Mouse (Mus musculus) CD4-positive, CD25-positive, alpha-beta regulatory T cell, adult 9 weeks (primary cell): Measurements from ENCODE around the gene Ints7. TPM values are rescaled to one million over a fixed set of nuclear protein-coding genes. Genes with fewer than 3 reads are reported as not detected.

Experiments
- polyA plus RNA-seq: library from polyadenylated mRNA; unstranded; fragments of 100-300 nt; shearing (Covaris generic); gene quantifications from one replicate; pipeline ENCODE4 v1.2.1, GENCODE M21; 2017

Ints7 gene
- polyA plus RNA-seq: 52.8 TPM

GRCm38 (mm10) chr1:191575458-191576247 lies at the start of gene Ints7, which contains the start of gene Dtl:
Gene Ints7, plus strand, starts transcription at chr1:191575636.
Gene Dtl, minus strand, starts transcription at chr1:191575544.

Other genes starting within 250 kb of the Ints7 start
- 29.4 TPM for gene Tmem206, start 249.7 kb upstream of the Ints7 start, polyA plus RNA-seq
- 24.9 TPM for gene Ppp2r5a, start 172.4 kb upstream of the Ints7 start, polyA plus RNA-seq
- gene Dtl, start 92 bp upstream of the Ints7 start, polyA plus RNA-seq: 7.7 TPM
- 2.7 TPM for gene Lpgat1, start 142.2 kb downstream of the Ints7 start, polyA plus RNA-seq
- gene Nek2, start 245.8 kb downstream of the Ints7 start, polyA plus RNA-seq: 0.86 TPM